Mouse (Mus musculus) E14TG2a.4 (cell line): Measurements from ENCODE around the gene Crhr2.

Source experiments
- H3K27me3 ChIP-seq: 2 replicates; pipeline ENCODE4 v1.6.1; 2014; ENCODE audit warnings: low read length, control low read depth; ENCODE audit not compliant: insufficient read depth
- H3K36me3 ChIP-seq: 2 replicates; pipeline ENCODE4 v1.6.1; 2014; ENCODE audit warnings: low read length, control low read depth; ENCODE audit not compliant: insufficient read depth
- H3K4me1 ChIP-seq: replicated peaks from 2 replicates; pipeline ENCODE4 v1.6.1; 2014; ENCODE audit warnings: low read depth, low read length, control low read depth
- H3K4me3 ChIP-seq: replicated peaks from 2 replicates; pipeline ENCODE4 v1.5.1; 2014; ENCODE audit warnings: mild to moderate bottlenecking, low read length
- H3K9me3 ChIP-seq: 2 replicates; pipeline ENCODE4 v1.6.1; 2014; ENCODE audit warnings: low read length, control low read depth
- CTCF ChIP-seq: conservative IDR thresholded peaks from 2 replicates; pipeline ENCODE4 v1.5.1; 2014; ENCODE audit warnings: low read length
- NANOG ChIP-seq: IDR thresholded peaks from 2 replicates; pipeline ENCODE4 v1.6.1; 2014; ENCODE audit warnings: borderline replicate concordance, low read length, mixed read lengths
- POU5F1 ChIP-seq: IDR thresholded peaks from 2 replicates; pipeline ENCODE4 v1.6.1; 2014; ENCODE audit warnings: low read length, borderline replicate concordance

Crhr2 gene

DNA sequence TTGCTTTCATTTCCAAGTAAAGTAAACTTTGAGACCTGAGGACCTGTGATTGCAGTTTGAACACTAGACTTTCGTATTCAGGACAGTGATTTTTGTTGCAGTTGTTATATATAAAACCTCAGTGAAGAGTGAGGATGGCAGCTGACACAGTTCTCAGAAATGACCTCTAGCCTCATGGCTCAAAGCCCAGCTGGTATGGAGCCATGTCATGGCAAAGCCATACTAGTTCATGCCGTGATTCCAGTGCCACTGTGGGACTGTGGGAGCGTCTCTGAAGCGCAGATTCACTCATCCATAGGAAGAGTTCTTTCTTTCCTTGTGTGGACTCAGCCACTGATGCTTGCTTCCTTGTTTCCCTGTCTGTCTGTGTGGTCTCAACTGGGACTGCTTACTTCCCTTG lies 78.3 kb downstream of the Crhr2 start:
- peaks cover 100% of the 10 kb centered on the region for H3K36me3 ChIP-seq
- no peaks in the 10 kb centered on the region for H3K27me3 ChIP-seq
- H3K4me1 ChIP-seq: peaks cover 8% of the 10 kb centered on the region; the same call in 1 of the 2 replicates
- TF ChIP-seq POU5F1: no peak
- no peak for TF ChIP-seq CTCF
- no peak for TF ChIP-seq NANOG
- H3K4me3 ChIP-seq: no peak overlapping the region
- no peaks in the 10 kb centered on the region for H3K9me3 ChIP-seq

GRCm38 (mm10) chr6:55049186-55049585 lies 83.6 kb downstream of the Crhr2 start:
- TF ChIP-seq NANOG (no peak), CTCF (no peak), POU5F1 (no peak)
- no peaks in the 10 kb centered on the region for H3K27me3 ChIP-seq

GRCm38 (mm10) chr6:55045326-55045725 lies 87.5 kb downstream of the Crhr2 start:
- H3K4me1 ChIP-seq: peaks cover 44% of the 10 kb centered on the region
- TF ChIP-seq NANOG (no peak), POU5F1 (no peak), CTCF (no peak)
- no peak overlapping the region for H3K4me3 ChIP-seq
- H3K9me3 ChIP-seq: no peaks in the 10 kb centered on the region
- peaks cover 73% of the 10 kb centered on the region for H3K36me3 ChIP-seq
- no peaks in the 10 kb centered on the region for H3K27me3 ChIP-seq

More at GRCm38 (mm10) chr6:55049186-55049585, 83.6 kb downstream of the Crhr2 start:
- Histone ChIP-seq H3K9me3 (no peaks in the 10 kb centered on the region), H3K36me3 (peaks cover 93% of the 10 kb centered on the region), H3K4me1 (peaks cover 14% of the 10 kb centered on the region), H3K4me3 (no peak overlapping the region)

- no peak overlapping the region for H3K4me3 ChIP-seq
- peaks cover 65% of the 10 kb centered on the region for H3K36me3 ChIP-seq
- no peak for TF ChIP-seq CTCF
- TF ChIP-seq POU5F1: no peak
- no peak for TF ChIP-seq NANOG
- no peaks in the 10 kb centered on the region for H3K27me3 ChIP-seq
- H3K4me1 ChIP-seq: peaks cover 52% of the 10 kb centered on the region
- H3K9me3 ChIP-seq: no peaks in the 10 kb centered on the region
Measured at GRCm38 (mm10) chr6:55044542-55044941, 88.3 kb downstream of the Crhr2 start.

DNA sequence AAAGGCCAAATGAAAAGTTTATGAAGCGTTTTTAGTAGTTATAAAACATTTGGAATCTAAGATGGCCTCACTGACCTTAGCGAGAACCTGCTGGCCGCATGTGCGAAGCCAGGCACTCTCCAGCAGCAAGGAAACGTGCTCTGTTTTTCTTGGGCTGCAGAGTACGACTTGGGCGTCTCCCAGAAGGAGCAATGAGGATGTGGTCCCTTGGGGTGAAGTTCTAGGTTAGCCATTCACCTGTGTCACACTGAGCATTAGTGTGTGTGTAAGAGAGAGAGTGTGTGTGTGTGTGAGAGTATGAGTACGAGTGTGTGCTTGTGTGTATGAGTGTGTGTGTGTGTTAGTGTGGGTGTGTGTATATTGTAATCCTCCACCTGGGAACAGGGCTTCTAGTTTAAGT lies 89.6 kb downstream of the Crhr2 start:
- H3K27me3 ChIP-seq: no peaks in the 10 kb centered on the region
- TF ChIP-seq CTCF (no peak), POU5F1 (no peak), NANOG (no peak)
- H3K36me3 ChIP-seq: peaks cover 54% of the 10 kb centered on the region
- H3K4me1 ChIP-seq: peaks cover 61% of the 10 kb centered on the region
- H3K9me3 ChIP-seq: no peaks in the 10 kb centered on the region
- no peak overlapping the region for H3K4me3 ChIP-seq
